Mouse (Mus musculus): ENCODE data around the gene Med22. TPM values are rescaled to one million over a fixed set of nuclear protein-coding genes. Genes with fewer than 3 reads are reported as not detected.

Gene Med22
- polyA plus RNA-seq, 1 experiment: 13.1 TPM

DNA sequence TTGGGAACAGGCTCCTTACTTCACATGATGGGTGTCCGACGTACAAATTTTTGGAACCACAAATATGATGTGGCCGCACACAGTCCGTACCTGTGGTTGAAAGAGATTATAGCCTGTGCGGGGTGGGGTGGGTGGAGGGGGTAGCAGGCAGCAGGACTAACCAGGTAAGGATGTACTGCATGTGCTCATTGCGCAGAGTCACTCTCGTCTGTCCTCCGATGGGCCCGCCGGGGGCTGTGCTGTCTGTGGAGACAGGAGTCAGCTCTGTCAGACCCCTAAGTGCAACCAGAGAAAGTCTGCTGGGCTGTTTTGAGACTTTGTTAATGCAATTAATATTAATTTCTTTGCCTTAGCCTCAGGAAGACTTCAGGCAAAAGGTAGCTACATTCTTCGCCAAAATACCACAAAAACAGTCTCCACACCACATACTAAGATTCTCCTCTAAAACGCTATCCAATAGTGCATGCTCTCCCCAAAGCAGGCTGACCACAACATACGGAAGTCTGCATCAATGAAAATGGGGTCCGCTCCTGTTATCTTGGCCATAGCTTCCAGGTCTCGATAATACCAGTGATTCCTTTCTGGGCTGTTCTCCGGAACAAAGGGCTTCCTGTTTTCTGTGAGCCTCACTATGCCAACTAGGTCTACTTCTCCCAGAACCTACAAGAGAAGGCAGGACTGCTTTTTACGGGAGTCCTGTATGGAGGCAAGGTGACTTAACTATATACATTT lies 3.1 kb upstream of the Med22 start:
- TF ChIP-seq POLR2A (IDR thresholded peaks at IDR 0.05; ENCODE audit: borderline replicate concordance, control insufficient read depth, low read depth, low read length): no peak
- H3K4me1 ChIP-seq (ENCODE audit: control insufficient read depth, insufficient read depth, low read length): peaks cover 6% of the 10 kb centered on the region; the same call in 1 of the 2 replicates
- 78% methylated on average over 17 of the region's 17 CpGs for WGBS
- H3K4me3 ChIP-seq (replicated peaks; ENCODE audit: control insufficient read depth, low read depth, low read length): no peak overlapping the region
- H3K27ac ChIP-seq (ENCODE audit: control insufficient read depth, insufficient read depth, low read depth, low read length, poor library complexity): no peak overlapping the region

DNA sequence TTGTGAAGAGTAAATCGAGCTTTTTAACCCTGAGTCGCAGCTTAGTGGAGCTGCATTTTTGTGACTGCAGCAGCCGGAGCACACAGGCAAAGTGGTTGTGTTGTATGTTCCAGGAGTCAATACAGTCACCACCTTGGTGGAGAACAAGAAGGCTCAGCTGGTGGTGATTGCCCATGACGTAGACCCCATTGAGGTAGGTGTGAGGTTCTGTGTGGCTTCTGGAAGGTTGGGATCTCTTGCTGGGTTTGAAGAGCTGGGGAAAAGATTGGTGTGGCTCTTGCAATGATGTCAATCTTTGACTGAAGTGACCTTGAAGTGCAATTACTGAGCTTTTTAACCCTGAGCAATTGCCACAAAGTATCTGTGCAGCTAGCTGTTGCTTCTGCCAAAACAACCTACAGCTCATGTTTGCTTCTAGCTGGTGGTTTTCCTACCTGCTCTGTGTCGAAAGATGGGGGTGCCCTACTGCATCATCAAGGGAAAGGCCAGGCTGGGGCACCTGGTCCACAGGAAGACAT lies 1.8 kb upstream of the Med22 start:
- H3K4me1 ChIP-seq (ENCODE audit: control insufficient read depth, insufficient read depth, low read length): peaks cover 6% of the 10 kb centered on the region; the same call in 1 of the 2 replicates

GRCm38 (mm10) chr2:26910994-26911765 lies 703 bp upstream of the Med22 start:
- TF ChIP-seq CTCF (IDR thresholded peaks at IDR 0.05; ENCODE audit: control insufficient read depth, insufficient read depth, low read length): no peak
- no peak for TF ChIP-seq POLR2A (IDR thresholded peaks at IDR 0.05; ENCODE audit: borderline replicate concordance, control insufficient read depth, low read depth, low read length)
- Histone ChIP-seq H3K4me3 (replicated peaks; ENCODE audit: control insufficient read depth, low read depth, low read length) (peak overlapping the region; percentile 100), H3K27ac (ENCODE audit: control insufficient read depth, insufficient read depth, low read depth, low read length, poor library complexity) (peak overlapping the region; percentile 84), H3K4me1 (ENCODE audit: control insufficient read depth, insufficient read depth, low read length) (peaks cover 3% of the 10 kb centered on the region; the same call in 1 of the 2 replicates)
- under 1% methylated on average over 37 of the region's 37 CpGs for WGBS

More for the DNA sequence above, 1.8 kb upstream of the Med22 start:
- TF ChIP-seq CTCF (IDR thresholded peaks at IDR 0.05; ENCODE audit: control insufficient read depth, insufficient read depth, low read length) (no peak), POLR2A (IDR thresholded peaks at IDR 0.05; ENCODE audit: borderline replicate concordance, control insufficient read depth, low read depth, low read length) (no peak)
- peak overlapping the region; percentile 31 for H3K4me3 ChIP-seq (replicated peaks; ENCODE audit: control insufficient read depth, low read depth, low read length)
- WGBS: 67% methylated on average over 5 of the region's 5 CpGs
- no peak overlapping the region for H3K27ac ChIP-seq (ENCODE audit: control insufficient read depth, insufficient read depth, low read depth, low read length, poor library complexity)

DNA sequence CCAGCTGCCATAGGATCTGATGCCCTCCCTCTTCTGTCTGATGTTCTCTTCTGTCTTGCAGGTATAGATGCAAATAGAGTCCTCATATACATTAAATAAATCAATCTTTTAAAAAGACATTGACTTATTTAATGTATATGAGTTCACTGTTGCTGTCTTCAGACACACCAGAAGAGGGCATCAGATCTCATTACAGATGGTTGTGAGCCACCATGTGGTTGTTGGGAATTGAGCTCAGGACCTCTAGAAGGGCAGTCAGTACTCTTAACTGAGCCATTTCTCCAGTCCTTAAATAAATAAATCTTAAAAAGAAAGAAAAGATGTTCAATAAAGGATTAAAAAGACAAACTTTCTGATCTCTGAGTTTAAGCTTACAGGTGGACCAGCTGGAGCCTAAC lies 1.1 kb downstream of the Med22 start:
- H3K27ac ChIP-seq (ENCODE audit: control insufficient read depth, insufficient read depth, low read depth, low read length, poor library complexity): no peak overlapping the region
- H3K4me3 ChIP-seq (replicated peaks; ENCODE audit: control insufficient read depth, low read depth, low read length): peak overlapping the region; percentile 78
- peaks cover 3% of the 10 kb centered on the region; the same call in 1 of the 2 replicates for H3K4me1 ChIP-seq (ENCODE audit: control insufficient read depth, insufficient read depth, low read length)
- TF ChIP-seq CTCF (IDR thresholded peaks at IDR 0.05; ENCODE audit: control insufficient read depth, insufficient read depth, low read length): no peak
- no peak for TF ChIP-seq POLR2A (IDR thresholded peaks at IDR 0.05; ENCODE audit: borderline replicate concordance, control insufficient read depth, low read depth, low read length)

DNA sequence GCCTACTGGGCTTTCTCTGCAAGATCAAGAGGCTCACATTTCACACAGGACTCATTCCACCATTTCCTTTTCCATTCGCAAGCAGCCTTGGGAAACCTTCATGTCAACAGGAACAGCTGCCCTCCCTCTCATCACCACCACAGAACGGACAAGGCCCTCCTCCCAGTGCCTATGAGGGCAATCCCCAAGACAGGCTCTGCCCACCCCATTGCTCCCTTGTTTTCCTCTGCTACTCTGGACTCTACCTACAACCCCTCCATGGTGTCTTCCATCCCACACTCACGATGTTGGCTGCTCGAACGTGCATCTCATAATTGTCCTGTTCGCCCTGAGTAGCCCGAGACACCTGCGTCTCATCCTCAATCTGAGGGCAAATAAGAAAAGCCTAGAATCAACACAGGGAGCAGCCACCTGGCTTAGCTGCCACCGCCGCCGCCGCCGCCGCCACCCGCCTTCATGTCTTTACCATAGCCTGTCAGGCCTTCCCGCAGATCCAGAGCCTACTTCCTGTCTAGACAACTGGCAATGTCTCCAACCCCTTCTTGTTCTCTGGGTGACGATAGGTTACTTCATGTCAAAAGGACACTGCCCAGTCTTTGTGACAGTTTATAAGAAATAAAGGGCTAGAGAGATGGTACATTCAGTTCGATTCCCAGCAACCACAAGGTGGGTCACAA lies 1.6 kb downstream of the Med22 start:
- WGBS: 64% methylated on average over 18 of the region's 18 CpGs
- Histone ChIP-seq H3K4me3 (replicated peaks; ENCODE audit: control insufficient read depth, low read depth, low read length) (peak overlapping the region; percentile 11), H3K27ac (ENCODE audit: control insufficient read depth, insufficient read depth, low read depth, low read length, poor library complexity) (no peak overlapping the region), H3K4me1 (ENCODE audit: control insufficient read depth, insufficient read depth, low read length) (peaks cover 3% of the 10 kb centered on the region; the same call in 1 of the 2 replicates)
- TF ChIP-seq CTCF (IDR thresholded peaks at IDR 0.05; ENCODE audit: control insufficient read depth, insufficient read depth, low read length) (no peak), POLR2A (IDR thresholded peaks at IDR 0.05; ENCODE audit: borderline replicate concordance, control insufficient read depth, low read depth, low read length) (no peak)

DNA sequence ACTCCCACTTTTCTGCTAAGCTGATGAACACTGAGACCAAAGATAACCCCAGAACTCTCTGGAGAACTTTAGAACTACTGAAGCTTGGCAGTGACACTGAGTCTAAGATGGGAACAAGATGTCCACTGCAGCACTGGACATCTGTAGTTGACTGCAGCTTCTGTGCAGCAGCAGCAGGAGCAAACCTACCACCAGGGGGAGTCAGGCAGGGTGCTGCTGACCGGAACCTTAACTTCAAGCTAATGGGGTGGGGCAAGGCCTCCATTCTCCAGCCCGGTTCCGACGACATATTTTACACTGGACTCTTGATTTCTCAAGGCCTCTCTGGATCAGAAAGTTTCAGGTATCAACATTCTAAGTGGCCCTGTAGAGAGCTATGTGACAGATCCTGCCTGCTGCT lies 3.4 kb downstream of the Med22 start:
- Histone ChIP-seq H3K27ac (ENCODE audit: control insufficient read depth, insufficient read depth, low read depth, low read length, poor library complexity) (no peak overlapping the region), H3K4me1 (ENCODE audit: control insufficient read depth, insufficient read depth, low read length) (peaks cover 5% of the 10 kb centered on the region; the same call in 1 of the 2 replicates), H3K4me3 (replicated peaks; ENCODE audit: control insufficient read depth, low read depth, low read length) (no peak overlapping the region)
- TF ChIP-seq CTCF (IDR thresholded peaks at IDR 0.05; ENCODE audit: control insufficient read depth, insufficient read depth, low read length) (peak; percentile 92), POLR2A (IDR thresholded peaks at IDR 0.05; ENCODE audit: borderline replicate concordance, control insufficient read depth, low read depth, low read length) (no peak)
- 39% methylated on average over 4 of the region's 4 CpGs for WGBS

DNA sequence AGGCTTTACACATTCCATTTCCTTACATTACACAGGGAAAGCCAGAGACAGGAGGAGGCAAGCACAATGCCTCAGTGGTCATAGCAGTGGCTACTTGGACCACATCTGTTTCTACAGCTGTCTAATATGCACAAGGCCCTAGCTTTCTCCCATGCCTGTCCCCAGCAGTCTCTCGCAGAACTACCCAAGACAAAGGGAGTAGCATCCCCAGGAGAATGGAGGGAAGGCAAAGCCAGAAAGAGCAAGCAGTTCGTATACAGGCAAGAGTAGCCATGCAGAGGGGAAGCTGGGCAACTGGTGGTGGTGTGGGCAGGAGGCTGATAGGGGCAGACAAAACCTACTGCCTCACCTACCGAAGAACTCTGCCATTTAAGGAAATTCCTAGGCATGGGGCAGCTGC lies 4.0 kb downstream of the Med22 start:
- TF ChIP-seq CTCF (IDR thresholded peaks at IDR 0.05; ENCODE audit: control insufficient read depth, insufficient read depth, low read length): no peak
- no peak for TF ChIP-seq POLR2A (IDR thresholded peaks at IDR 0.05; ENCODE audit: borderline replicate concordance, control insufficient read depth, low read depth, low read length)
- WGBS: 89% methylated on average over 3 of the region's 3 CpGs

DNA sequence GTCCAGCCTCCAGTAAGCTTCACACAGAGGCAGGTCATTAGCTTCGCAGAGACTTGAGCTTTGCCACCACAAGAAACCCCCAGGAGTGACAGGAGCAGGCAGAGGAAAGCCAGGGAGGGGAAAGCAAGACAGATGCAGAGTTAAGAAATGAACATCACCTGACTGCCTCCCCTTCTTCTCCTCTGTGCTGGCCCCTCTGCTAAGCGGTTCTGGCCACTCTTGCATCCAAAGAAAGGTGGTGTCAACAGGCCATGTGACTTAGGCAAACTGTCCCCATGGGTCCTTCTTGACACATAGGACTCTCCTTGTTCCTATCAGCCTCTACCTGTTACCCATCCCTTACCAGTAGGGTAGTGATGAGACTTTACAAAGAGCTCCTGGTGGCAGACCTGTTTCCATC lies 4.5 kb downstream of the Med22 start:
- Histone ChIP-seq H3K4me3 (replicated peaks; ENCODE audit: control insufficient read depth, low read depth, low read length) (no peak overlapping the region), H3K4me1 (ENCODE audit: control insufficient read depth, insufficient read depth, low read length) (peaks cover 4% of the 10 kb centered on the region; the same call in 1 of the 2 replicates), H3K27ac (ENCODE audit: control insufficient read depth, insufficient read depth, low read depth, low read length, poor library complexity) (no peak overlapping the region)
- 81% methylated on average over 2 of the region's 2 CpGs for WGBS
- TF ChIP-seq CTCF (IDR thresholded peaks at IDR 0.05; ENCODE audit: control insufficient read depth, insufficient read depth, low read length): no peak
- TF ChIP-seq POLR2A (IDR thresholded peaks at IDR 0.05; ENCODE audit: borderline replicate concordance, control insufficient read depth, low read depth, low read length): no peak

More for the DNA sequence above, 4.0 kb downstream of the Med22 start:
- Histone ChIP-seq H3K27ac (ENCODE audit: control insufficient read depth, insufficient read depth, low read depth, low read length, poor library complexity) (no peak overlapping the region), H3K4me3 (replicated peaks; ENCODE audit: control insufficient read depth, low read depth, low read length) (no peak overlapping the region), H3K4me1 (ENCODE audit: control insufficient read depth, insufficient read depth, low read length) (peaks cover 5% of the 10 kb centered on the region; the same call in 1 of the 2 replicates)

Data from bone marrow, adult 2 months (tissue).